Mouse (Mus musculus) mouse trophoblast stem cell (cell line): ENCODE data around the gene Tspan9.

Experiments used
- in situ Hi-C, 2 experiments: fragments of 300-500 bp; cut with MseI, MboI; formaldehyde crosslinking; loops; 2 replicates in 1 of 2; 3 replicates in 1 of 2; pipeline ENCODE4 v1.15.1; 2025

The Tspan9 gene

DNA sequence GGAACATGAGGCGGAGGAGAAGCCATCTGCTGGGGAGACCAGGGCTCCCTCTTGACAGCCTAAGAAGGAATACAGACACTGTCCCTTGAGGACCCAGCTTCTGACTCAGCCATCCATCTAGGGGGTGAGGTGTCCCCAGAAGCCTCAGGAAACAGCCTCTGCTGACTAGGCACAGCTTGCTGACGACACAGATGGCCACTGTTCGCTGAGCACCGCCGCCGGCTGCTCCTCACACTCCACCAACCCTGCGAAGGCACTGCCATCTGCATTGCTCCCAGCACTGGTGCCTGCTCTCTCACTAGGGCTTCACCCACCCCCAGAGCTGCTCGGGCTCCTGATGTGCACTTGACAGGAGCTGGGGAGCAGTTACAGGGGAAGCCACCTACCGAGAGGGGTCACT is 217.5 kb downstream of the Tspan9 start:
- in situ Hi-C loops, result no loop called here

DNA sequence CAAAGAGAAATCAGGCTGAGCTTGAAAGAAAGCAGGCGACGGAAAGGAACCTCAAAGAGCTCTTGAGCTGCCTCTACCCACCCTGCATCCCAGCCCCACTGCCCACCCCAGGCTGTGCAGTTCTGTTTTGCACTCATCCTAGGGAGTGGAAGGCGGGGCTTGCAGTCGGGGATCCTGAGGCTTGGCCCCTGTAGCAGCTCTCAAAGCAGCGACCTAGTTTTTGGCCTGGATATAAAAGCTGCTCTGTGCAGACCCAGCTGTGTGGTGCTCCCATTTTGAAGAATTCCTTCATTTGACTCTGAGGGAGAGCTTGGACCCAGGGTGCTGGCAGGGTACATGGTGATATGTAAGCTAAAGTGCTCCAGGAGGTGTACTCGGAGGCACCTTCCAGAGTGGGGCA is 218.6 kb downstream of the Tspan9 start:
- in situ Hi-C loops, result no loop called here

DNA sequence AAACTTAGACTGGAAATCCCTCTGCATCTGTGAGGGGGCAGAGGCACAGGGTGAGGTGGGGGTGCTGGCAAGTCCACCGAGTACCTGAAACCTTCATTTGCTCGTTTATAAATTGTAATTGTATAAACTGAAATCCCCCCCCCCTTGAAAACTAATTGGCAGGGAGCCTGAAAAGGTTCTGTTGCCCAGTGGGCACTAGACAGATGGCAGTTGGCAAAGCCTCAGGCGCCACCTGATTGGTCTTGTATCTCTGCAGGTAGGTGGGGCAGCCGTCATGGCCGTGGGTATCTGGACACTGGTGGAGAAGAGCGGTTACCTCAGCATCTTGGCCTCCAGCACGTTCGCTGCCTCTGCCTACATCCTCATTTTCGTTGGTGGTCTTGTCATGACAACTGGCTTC is 220.1 kb downstream of the Tspan9 start:
- in situ Hi-C loops, result no loop called here

DNA sequence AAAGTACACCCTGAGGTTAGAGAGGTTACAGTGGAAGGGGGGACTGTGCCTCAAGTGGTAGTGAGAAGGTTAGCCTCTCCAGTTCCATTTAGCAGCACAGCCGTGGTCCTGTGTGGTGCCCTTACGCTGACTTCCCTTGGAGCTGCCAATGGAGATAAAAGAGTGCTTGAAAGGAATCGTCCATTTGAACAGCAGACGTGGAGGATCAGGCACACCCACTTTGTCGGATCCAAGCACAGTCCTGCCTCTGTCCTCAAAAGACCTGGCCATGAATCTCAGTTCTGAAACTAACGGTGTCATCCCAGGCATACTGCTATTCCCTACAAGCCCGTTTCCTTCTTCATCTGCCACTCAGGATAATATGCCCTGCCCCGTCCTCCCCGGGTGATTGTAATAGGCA is 221.4 kb downstream of the Tspan9 start:
- in situ Hi-C loops, result no loop called here

DNA sequence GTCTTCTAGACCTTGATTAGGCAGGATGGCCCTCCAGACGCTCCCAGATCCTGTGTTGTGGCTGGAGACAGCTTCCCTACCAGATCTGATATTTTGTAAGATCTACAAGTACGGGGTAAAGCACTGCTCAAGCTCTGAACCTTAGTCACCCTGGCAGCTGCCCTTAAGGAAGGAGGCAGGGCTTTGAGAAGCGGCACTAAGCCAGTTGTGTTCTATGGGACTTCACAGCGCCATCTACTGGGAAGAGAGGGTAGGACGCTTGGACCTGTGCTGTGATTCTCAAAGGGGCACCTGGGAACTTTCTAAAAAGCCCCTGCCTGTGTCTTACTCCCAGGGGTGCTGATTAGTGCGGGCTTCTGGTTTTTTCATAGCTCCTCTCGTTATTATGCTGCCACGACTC is 222.7 kb downstream of the Tspan9 start:
- in situ Hi-C loops, result no loop called here

DNA sequence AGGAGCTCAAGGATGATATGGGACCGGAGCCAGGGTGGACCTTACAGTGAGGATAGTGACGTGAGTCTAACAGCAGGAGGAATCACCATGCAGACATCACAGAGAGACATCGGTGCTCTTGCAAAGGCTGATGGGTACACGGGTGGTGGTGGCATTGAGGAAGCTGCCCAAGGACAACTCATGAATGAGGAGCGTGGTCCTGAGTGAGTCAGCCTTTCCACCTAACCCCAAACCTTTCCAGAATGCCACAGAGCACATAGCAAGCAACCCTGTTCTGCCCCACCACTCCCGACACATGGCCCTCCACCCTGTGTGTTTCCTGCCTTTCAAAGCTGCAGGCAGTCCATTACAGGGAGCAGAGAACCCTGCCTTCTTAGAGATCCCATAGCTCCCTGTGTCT is 223.9 kb downstream of the Tspan9 start:
- in situ Hi-C loops, result no loop called here

DNA sequence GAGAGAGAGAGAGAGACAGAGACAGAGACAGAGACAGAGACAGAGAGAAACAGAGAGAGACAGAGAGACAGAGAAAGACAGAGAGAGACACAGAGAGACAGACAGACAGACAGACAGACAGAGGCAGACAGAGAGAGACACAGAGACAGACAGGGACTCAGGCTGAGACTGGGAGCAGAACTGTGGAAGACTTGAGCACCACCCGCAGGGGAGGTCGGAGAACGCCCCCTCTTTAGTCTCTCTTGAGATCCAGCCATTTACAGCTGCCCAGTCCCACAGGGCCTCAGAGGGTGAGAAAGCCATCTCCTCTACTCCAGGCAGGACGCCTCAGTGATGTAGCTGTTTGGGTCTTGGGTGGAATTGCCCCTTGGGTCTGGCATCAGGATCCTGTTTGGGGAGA is 225.7 kb downstream of the Tspan9 start:
- in situ Hi-C loops, result no loop called here

DNA sequence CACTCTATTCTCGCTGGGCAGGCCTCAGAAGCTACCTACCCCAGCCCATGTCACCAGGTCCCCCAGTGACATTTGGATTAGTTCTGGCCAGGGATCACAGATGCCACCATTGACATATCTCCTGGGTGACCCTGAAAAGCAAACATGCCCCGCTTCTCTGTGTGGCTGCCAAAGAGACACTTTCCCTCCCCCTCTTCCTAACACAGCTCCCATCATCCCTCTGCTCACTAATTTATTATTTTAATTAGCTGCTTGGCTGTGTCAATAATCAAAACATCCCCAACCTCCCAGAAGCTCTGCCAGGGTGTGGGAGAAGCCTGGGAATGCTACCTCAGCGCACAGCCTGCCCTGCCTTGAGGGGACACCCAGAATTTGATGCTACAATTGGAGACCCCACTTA is 226.4 kb downstream of the Tspan9 start:
- in situ Hi-C loops, result no loop called here

DNA sequence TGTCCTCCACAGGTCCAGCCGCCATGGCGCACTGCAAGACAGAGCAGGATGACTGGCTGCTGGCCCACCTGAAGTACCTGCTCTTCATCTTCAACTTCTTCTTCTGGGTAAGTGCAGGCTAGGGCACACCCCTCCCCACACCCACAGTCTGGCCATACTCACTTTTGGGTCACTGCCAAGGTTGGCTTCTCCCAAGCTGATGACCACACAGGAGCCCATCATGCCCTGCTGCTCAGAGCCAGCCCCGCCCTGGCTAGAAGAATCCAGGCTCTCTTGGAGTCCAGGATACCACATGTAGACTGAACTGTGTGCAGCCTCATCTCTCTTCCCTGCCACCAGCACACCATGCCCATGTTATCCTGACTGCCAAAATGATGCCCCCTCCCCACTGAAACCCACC is 230.5 kb downstream of the Tspan9 start:
- in situ Hi-C loops, result no loop called here

DNA sequence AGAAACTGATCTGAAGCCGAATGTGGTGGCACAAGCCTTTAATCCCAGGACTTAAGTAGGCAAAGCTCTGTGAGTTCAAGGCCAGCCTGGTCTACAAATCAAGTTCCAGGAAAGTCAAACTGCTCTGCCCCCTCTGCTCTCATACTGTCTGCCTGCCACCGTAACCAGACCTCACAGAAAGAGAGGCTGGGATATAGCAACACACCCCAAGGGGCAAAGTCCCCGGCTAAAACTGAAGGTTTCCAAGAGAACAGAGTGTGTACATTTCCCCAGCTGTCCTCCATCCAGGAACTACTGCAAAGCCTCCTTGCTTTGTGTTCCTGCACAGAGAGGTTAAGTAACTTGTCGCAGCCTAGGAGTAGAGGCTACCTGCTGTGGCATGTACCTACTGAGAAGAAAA is 231.7 kb downstream of the Tspan9 start:
- in situ Hi-C loops, result no loop called here
